In genomic region chr13:75824611-75825319, GRCm38 (mm10) we compare ENCODE assay signal across 25 mouse cellular contexts. TPM values are rescaled to one million over a fixed set of nuclear protein-coding genes. Genes with fewer than 3 reads are reported as not detected.
DNase-seq lines count a peak whose midpoint lies in the region; ATAC-seq lines count a peak whose summit lies in the region.
"Had no signal": no experiment of that assay in that cellular context is flagged by ENCODE, and none has a peak within 500 bp of the region (broad histone marks: within the 10 kb centered on the region; RNA-seq: fewer than 3 reads in every experiment).

No protein-coding gene starts in this region.

- peak overlapping the region; percentile 11; the same call in 1 of the 2 replicates for H3K27ac ChIP-seq in liver, embryonic 16.5 days (ENCODE audit: low read length)
- H3K27ac ChIP-seq in liver, embryonic 12.5 days: no peak overlapping the region
- H3K27ac ChIP-seq in hindbrain, embryonic 14.5 days: no peak overlapping the region
- H3K27ac ChIP-seq: embryonic facial prominence, embryonic 15.5 days; forebrain, embryonic 12.5 days; lung, embryonic 15.5 days; neural tube, embryonic 15.5 days had no signal

- DNase-seq in NIH3T3 (ENCODE audit: low read depth): peak; percentile 72
- DNase-seq in fibroblast of lung, adult 2 months (ENCODE audit: low read depth): peak; percentile 46
- DNase-seq in left cerebral cortex, postnatal 25 days (ENCODE audit: low spot score in 2 of 2): no peak
- no peak for DNase-seq in thymus, postnatal 25 days
- no peak for DNase-seq in hindbrain, embryonic 14.5 days (ENCODE audit: low spot score)
- DNase-seq: adrenal gland, postnatal 14 days; B cell, adult 2 months; cerebellum, adult 9-10 months; embryo, embryonic 11 days; gastrocnemius, postnatal 25 days; heart, postnatal 36 days; kidney, adult 9 months; kidney, postnatal 4 days; layer of hippocampus, postnatal 36 days; retina, postnatal 1 day; right cerebral cortex, postnatal 4 days; thymus, adult 2 months had no signal

- no peaks in the 10 kb centered on the region for H3K4me1 ChIP-seq in liver, embryonic 16.5 days (ENCODE audit: control insufficient read depth, low read depth, low read length)
- H3K4me1 ChIP-seq in liver, embryonic 12.5 days: no peaks in the 10 kb centered on the region
- no peaks in the 10 kb centered on the region for H3K4me1 ChIP-seq in hindbrain, embryonic 14.5 days (replicated peaks; ENCODE audit: control insufficient read depth, insufficient read depth, low read length)
- H3K4me1 ChIP-seq: embryonic facial prominence, embryonic 15.5 days; forebrain, embryonic 12.5 days; lung, embryonic 15.5 days; neural tube, embryonic 15.5 days had no signal

- intact Hi-C loops in left cerebral cortex, postnatal 25 days (cut with DNase I): loop anchor here (10.0 kb wide), 1 partner anchor 960 kb away; no protein-coding TSS in a partner anchor

- no peak overlapping the region for H3K9ac ChIP-seq in liver, embryonic 16.5 days (ENCODE audit: low read depth, low read length)
- H3K9ac ChIP-seq in liver, embryonic 12.5 days: no peak overlapping the region
- H3K9ac ChIP-seq in hindbrain, embryonic 14.5 days: no peak overlapping the region
- H3K9ac ChIP-seq: embryonic facial prominence, embryonic 15.5 days; forebrain, embryonic 12.5 days; lung, embryonic 15.5 days; neural tube, embryonic 15.5 days had no signal

- H3K36me3 ChIP-seq in liver, embryonic 16.5 days (ENCODE audit: control insufficient read depth, insufficient read depth): no peaks in the 10 kb centered on the region
- H3K36me3 ChIP-seq in liver, embryonic 12.5 days: no peaks in the 10 kb centered on the region
- H3K36me3 ChIP-seq in hindbrain, embryonic 14.5 days (replicated peaks; ENCODE audit: control insufficient read depth, insufficient read depth): no peaks in the 10 kb centered on the region
- H3K36me3 ChIP-seq: embryonic facial prominence, embryonic 15.5 days; forebrain, embryonic 12.5 days; lung, embryonic 15.5 days; neural tube, embryonic 15.5 days had no signal

- WGBS in liver, embryonic 16.5 days (ENCODE audit: insufficient replicate concordance): 43% methylated on average over 5 of the region's 5 CpGs
- 57% methylated on average over 5 of the region's 5 CpGs for WGBS in liver, embryonic 12.5 days (ENCODE audit: insufficient replicate concordance)
- WGBS in hindbrain, embryonic 14.5 days: 83% methylated on average over 5 of the region's 5 CpGs

- no peaks in the 10 kb centered on the region for H3K27me3 ChIP-seq in liver, embryonic 16.5 days (ENCODE audit: control insufficient read depth, insufficient read depth, low read depth, low read length)
- H3K27me3 ChIP-seq in liver, embryonic 12.5 days (replicated peaks): no peaks in the 10 kb centered on the region
- no peaks in the 10 kb centered on the region for H3K27me3 ChIP-seq in hindbrain, embryonic 14.5 days (ENCODE audit: control insufficient read depth, insufficient read depth, low read length)
- H3K27me3 ChIP-seq: embryonic facial prominence, embryonic 15.5 days; forebrain, embryonic 12.5 days; lung, embryonic 15.5 days; neural tube, embryonic 15.5 days had no signal

- peak; percentile 48; the same call in 1 of the 2 replicates for ATAC-seq in liver, embryonic 16.5 days (ENCODE audit: low read depth)
- ATAC-seq in liver, embryonic 12.5 days: no peak
- ATAC-seq in monocyte, adult 5-6 weeks (replicated peaks; ENCODE audit: insufficient number of reproducible peaks, low FRiP score, low TSS enrichment, poor library complexity, severe bottlenecking): 0 out of 2 replicates have a peak, but pooled peaks have one; percentile 45
- no peak for ATAC-seq in hindbrain, embryonic 14.5 days (ENCODE audit: low FRiP score)

- H3K4me2 ChIP-seq in liver, embryonic 16.5 days (ENCODE audit: low read depth, low read length): no peak overlapping the region
- no peak overlapping the region for H3K4me2 ChIP-seq in liver, embryonic 12.5 days
- no peak overlapping the region for H3K4me2 ChIP-seq in hindbrain, embryonic 14.5 days (replicated peaks)
- H3K4me2 ChIP-seq: embryonic facial prominence, embryonic 15.5 days; forebrain, embryonic 12.5 days; heart, embryonic 11.5 days; lung, embryonic 15.5 days; neural tube, embryonic 15.5 days had no signal

- H3K9me3 ChIP-seq in liver, embryonic 16.5 days (replicated peaks; ENCODE audit: control insufficient read depth, low read length): no peaks in the 10 kb centered on the region
- no peaks in the 10 kb centered on the region for H3K9me3 ChIP-seq in liver, embryonic 12.5 days (replicated peaks)
- no peaks in the 10 kb centered on the region for H3K9me3 ChIP-seq in hindbrain, embryonic 14.5 days (ENCODE audit: control insufficient read depth, low read length)
- H3K9me3 ChIP-seq: embryonic facial prominence, embryonic 15.5 days; forebrain, embryonic 12.5 days; lung, embryonic 15.5 days; neural tube, embryonic 15.5 days had no signal

- no peak overlapping the region for H3K4me3 ChIP-seq in liver, embryonic 16.5 days (ENCODE audit: low read depth, low read length)
- no peak overlapping the region for H3K4me3 ChIP-seq in liver, embryonic 12.5 days
- no peak overlapping the region for H3K4me3 ChIP-seq in hindbrain, embryonic 14.5 days (replicated peaks; ENCODE audit: low read length)
- H3K4me3 ChIP-seq: embryonic facial prominence, embryonic 15.5 days; forebrain, embryonic 12.5 days; lung, embryonic 15.5 days; neural tube, embryonic 15.5 days had no signal

RNA-seq across cellular contexts. Expression of gene Glrx, which starts 14.9 kb away (rescaled TPM):
- polyA plus RNA-seq in liver, embryonic 16.5 days (2015; fragmentation: Nextera tagmentation; extraction: Ambion mirVana): 44.7 and 49.9 TPM in 2 replicates
- 21.6 and 23.0 TPM in 2 replicates for polyA plus RNA-seq in liver, embryonic 12.5 days (2016; fragmentation: Nextera tagmentation; extraction: Ambion mirVana)
- total RNA-seq in monocyte, adult 5-6 weeks (2017): 11.9 to 36.7 TPM (median 19.7 TPM) in 3 replicates
- total RNA-seq in left cerebral cortex, postnatal 25 days (2021): 10 to 100 TPM; 52.4 to 52.6 TPM
- polyA plus RNA-seq in hindbrain, embryonic 14.5 days (2014; fragmentation: Nextera tagmentation; extraction: Ambion mirVana): 76.1 and 78.5 TPM in 2 replicates

Comparison
In these comparisons a context has a peak if more than half of its experiments do, and no peak if none do; other contexts are left out.
1. ATAC-seq: peak in liver, embryonic 16.5 days (single experiment) and monocyte, adult 5-6 weeks (single experiment); none in liver, embryonic 12.5 days (single experiment) and hindbrain, embryonic 14.5 days (single experiment).
2. DNase-seq: peak in NIH3T3 (single experiment) and fibroblast of lung, adult 2 months (single experiment); none in left cerebral cortex, postnatal 25 days (0 of 2), thymus, postnatal 25 days (single experiment) and hindbrain, embryonic 14.5 days (single experiment).